Mouse (Mus musculus) embryo, embryonic 9.5 days (tissue): ENCODE data around the gene Vmn1r86.
"Not testable (repeated sequence)": the region's sequence is repeated elsewhere in the genome, so short reads cannot be mapped to it uniquely, and the experiment has no call there.

Experiments used
- DNase-seq: peaks from one replicate; pipeline ENCODE4 v3.0.0-alpha.2; 2017; ENCODE audit errors: extremely low spot score

Vmn1r86 gene

GRCm38 (mm10) chr7:13119817-13120216 is at the start of gene Vmn1r86:
Gene Vmn1r86 (minus strand): TSS chr7:13119917.
- DNase-seq: no peak

- DNase-seq: no peak
Observed at GRCm38 (mm10) chr7:13159268-13159667, 39.6 kb upstream of the Vmn1r86 start, which contains the start of gene Vmn1r88. Gene Vmn1r88 (plus strand): TSS chr7:13159568.

- no peak for DNase-seq
Observed at GRCm38 (mm10) chr7:13140057-13140456, 20.3 kb upstream of the Vmn1r86 start, which contains the start of gene Vmn1r87. Gene Vmn1r87 (minus strand): TSS chr7:13140157.

- DNase-seq: no peak
Observed at GRCm38 (mm10) chr7:13137340-13137739, 17.6 kb upstream of the Vmn1r86 start.

DNA sequence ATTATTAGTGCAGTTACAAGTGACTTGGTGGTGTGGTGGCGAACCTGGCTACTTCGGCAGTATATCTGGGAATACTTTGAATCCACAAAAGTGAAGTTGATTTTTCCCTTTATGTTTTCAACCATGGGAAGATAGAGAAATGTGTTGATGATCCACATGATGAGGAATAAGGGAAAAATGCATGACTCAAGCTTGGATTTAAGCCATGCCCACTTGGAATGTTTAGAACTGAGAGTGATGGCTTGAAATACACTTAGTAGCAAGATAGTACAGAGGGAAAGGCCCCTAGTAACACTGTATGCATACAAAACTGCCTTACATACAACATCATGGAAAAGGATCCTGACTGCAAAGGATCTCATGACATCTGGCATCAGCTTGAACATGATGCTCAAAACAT is 12.1 kb upstream of the Vmn1r86 start:
- no peak for DNase-seq

GRCm38 (mm10) chr7:13123554-13124153 is 3.9 kb upstream of the Vmn1r86 start:
- DNase-seq: peak; percentile 2

DNA sequence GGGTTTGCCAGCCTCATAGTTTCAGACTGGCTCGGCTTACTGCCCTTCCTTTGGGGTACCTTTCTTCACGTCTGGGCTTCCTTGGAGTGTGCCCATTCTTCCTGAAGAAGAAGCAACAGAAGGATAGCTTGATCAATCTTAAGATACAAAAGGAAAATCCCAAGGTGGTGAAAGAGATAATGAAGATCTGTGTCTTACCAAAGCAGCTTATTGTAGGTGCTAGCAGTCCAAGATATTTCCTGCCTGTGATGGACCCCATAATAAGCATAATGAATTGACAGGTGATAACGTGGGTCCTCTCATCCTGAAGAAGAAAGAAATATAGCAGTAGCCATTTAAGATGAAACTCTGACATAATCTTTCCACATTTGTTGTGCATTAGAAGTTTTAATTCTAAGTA is 24.6 kb downstream of the Vmn1r86 start, which contains the start of gene Vmn1r85:
TSS of gene Vmn1r85 (minus strand) at position 101 of the 400 bp plus-strand sequence.
- DNase-seq: no peak

- DNase-seq: no peak
Observed at GRCm38 (mm10) chr7:13072293-13072692, 47.4 kb downstream of the Vmn1r86 start.

DNA sequence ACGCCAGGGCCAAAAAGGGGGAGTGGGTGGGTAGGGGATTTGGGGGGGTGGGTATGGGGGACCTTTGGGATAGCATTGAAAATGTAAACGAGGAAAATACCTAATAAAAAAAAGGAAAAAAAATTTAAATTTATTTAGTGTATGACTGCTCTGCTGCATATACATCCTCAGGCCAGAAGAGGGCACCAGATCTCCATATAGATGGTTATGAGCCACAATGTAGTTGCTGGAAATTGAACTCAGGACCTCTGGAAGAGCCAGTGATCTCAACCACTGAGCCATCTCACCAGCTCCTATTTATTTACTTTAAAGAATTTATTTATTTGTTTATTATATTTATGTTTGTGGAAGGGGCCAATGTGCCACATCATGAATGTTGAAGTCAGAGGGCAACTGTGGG is 56.3 kb downstream of the Vmn1r86 start:
- not testable (repeated sequence) for DNase-seq

- no peak for DNase-seq
Observed at GRCm38 (mm10) chr7:13059536-13059935, 60.2 kb downstream of the Vmn1r86 start.

GRCm38 (mm10) chr7:13056913-13057700 is 62.6 kb downstream of the Vmn1r86 start:
- DNase-seq: no peak

- DNase-seq: peak; percentile 94
Observed at GRCm38 (mm10) chr7:13054287-13055010, 65.3 kb downstream of the Vmn1r86 start, which contains the start of gene Mzf1. Gene Mzf1 (minus strand): TSS chr7:13054764.

DNA sequence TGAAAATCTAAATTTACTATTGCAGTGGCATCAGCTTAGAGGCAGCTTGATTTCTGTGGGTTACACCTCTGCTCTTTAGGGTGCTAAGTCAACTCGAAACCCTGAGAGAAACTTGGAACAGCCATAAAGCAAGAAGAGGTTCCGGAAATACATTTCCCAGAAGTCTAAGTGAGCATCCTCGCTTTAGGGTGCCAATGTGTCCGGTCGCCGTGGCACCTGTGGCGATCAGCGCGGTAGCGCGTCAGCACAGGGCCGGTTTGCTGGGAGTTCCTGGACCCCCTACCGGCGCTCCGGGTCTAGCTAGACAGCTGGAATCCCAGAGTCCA is 65.8 kb downstream of the Vmn1r86 start:
- no peak for DNase-seq

DNA sequence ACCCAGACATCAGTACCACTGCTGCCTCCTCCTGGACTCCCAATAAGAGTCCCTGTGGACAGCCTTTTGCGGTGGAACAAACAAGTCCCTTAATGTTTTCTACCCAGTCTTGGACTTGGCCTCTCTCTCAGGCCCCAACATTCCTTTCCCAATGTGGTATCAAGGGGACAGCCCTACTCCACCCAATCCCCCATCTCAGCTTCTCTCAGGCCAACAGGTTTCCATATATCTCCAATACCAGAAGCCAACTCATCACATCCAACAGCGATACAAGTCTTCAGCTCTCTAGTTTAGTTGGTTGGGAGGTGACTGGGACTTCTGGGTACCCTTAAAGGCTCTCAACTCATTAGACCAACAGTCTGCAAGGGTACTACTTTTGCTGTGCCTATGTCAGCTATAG is 66.2 kb downstream of the Vmn1r86 start:
- no peak for DNase-seq

DNA sequence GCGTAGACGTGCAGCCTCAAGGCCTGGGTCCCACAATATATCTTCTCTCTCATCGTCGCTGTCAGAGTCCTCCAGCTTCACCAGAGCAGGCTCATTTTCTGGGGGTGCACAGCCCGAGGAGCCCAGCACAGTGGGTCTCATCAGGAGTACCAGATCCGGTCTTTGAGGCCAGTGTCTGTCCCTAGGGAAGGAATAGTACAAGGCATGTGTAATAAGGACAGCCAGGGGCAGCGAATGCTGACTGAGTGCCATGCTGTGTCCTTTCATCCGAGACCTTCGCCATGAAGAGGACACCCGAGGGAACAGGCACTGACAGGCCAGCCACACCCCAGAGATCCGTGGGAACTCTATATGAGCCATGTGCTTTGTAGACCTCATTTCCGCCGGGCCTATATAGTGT is 66.7 kb downstream of the Vmn1r86 start:
- no peak for DNase-seq
